Mouse (Mus musculus) A20 (cell line): ENCODE results near the gene Mastl.

Source experiments
- DNase-seq: peaks from one replicate; pipeline ENCODE4 v3.0.0-alpha.2; 2011; ENCODE audit warnings: low read depth, low spot score

Mastl gene

DNA sequence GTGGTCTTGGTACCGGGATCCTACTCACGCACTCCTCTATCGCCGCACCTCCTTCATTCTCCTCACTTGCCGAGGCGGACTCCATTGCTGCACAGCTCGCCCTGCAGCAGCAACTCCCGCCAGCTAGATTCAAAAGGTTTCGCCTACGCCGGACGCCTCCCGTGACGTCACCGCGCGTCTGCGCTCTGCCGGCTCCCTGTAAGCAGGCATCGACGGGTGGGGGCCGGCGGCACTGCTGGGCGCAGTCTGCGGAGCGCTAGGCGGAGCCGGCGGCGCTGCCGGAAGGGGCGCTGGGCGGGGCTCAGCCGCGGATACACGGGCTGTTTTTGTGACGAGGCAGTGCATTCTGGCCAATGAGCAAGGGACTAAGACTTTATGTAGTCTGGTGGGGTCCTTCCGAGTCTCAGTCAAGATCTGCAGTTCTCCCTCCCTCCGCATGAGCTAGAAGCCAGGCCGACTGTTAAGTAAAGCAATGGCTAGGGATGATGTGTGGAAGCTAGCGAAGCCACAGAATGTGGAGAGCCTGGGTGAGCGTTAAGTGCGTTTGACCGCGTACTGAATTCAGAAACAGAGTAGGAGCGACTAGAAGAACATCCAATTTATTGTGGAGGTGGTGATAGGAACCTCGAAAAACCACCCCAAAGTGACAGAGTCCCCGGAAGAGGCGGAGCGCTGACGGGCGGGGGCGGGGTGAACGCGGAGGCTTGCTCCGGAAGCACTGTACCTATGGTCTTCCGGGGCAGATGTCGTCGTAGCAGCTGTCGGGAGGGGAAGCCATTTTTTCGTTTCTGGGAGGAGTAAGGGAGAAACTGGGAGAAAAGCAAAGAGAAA lies at the start of gene Mastl, which contains the start of gene Yme1l1:
Gene Mastl (minus strand): TSS at position 248 of the 831 bp plus-strand sequence.
Gene Yme1l1 (plus strand): TSS at position 593 of the 831 bp plus-strand sequence.
- DNase-seq, result peak; percentile 99

DNA sequence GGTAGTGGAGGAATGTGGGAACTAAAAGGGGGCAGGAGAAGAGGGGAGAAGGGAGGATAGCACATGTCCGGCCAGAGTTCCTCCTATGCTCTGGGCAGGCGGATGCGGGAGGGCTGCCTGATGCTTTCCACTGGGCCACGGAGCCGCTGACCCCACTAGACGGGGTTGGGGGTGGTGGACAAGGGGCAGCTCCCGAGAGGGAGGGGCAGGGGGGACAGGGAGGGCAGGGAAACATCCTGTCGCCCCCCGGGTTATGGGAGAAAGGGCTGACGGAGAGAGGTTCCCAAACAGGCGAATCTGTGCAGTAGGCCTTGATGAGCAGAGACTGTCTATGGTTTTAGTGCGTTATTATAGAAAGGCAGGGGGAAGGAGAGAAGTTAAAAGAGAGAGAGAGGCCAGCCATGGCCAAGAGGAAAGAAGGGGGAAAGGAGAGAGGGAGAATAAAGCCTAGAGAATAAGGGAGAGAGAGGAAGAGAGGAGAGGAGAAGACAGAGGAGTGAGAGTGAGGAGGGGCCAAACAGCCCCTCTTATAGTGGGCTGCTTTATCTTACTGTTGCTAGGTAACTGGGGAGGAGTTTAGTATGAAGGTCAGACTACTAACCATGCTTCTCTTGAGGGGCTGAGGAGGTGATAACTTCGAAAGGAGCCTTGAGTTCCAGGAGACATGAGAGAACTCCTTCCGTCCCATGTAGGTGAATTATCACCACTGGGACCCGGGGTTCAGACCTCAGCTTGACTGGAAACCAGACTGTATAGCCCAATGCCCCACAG lies 47.3 kb upstream of the Mastl start:
- DNase-seq, result no peak

- no peak for DNase-seq
Observed at GRCm38 (mm10) chr2:23201034-23201433, 45.2 kb upstream of the Mastl start.

- no peak for DNase-seq
Observed at GRCm38 (mm10) chr2:23194366-23194765, 38.5 kb upstream of the Mastl start.

- DNase-seq, result peak; percentile 34
Observed at GRCm38 (mm10) chr2:23172305-23172704, 16.5 kb upstream of the Mastl start.

DNA sequence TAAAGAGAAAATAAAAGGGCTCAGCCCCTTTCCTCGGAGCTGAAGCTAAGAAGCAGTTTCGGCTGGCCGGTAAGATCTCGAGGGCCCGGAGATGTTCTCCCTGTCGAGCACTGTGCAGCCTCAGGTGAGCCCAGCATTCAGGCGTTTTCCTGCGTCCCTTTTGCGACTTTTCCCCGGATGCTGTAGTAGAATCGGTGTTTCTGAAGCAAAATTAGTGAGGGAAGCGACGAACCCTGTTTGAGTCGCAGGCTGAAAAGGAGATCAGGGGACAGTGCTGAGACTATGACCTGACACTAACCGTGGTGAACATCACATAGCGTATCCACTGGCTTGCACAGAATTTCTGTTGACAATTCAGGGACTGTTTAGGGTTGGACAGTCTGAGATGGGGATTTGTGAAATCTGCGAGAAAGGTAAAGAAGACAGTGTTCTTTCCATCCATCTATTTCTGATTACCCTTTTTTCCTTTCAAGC lies 821 bp upstream of the Mastl start:
- no peak for DNase-seq

- no peak for DNase-seq
Observed at GRCm38 (mm10) chr2:23155199-23155621, 614 bp downstream of the Mastl start.

GRCm38 (mm10) chr2:23119573-23119972 lies 36.3 kb downstream of the Mastl start:
- DNase-seq, result no peak

- DNase-seq, result no peak
Observed at GRCm38 (mm10) chr2:23102266-23102665, 53.6 kb downstream of the Mastl start.

DNA sequence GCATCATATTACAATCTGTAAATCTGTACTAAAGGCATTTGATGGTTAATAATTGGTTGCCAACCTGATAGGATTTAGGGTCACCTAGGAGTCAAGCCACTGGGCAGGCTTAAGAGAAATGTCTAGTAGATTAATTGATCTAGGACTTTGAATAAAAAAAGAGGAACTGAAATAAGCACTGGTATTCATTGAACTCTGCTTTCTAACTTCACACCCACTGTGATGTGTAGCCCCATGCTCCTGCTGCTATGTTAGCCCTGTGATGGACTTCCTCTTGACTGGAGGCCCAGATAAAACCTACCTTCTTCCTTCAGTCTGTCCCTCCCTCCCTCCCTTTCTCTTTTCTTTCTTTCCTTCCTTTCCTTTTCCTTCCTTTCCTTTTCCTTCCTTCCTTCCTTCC lies 58.8 kb downstream of the Mastl start:
- peak; percentile 68 for DNase-seq

GRCm38 (mm10) chr2:23092216-23092615 lies 63.6 kb downstream of the Mastl start:
- peak; percentile 65 for DNase-seq

GRCm38 (mm10) chr2:23084540-23084939 lies 71.3 kb downstream of the Mastl start:
- no peak for DNase-seq

- DNase-seq, result no peak
Observed at GRCm38 (mm10) chr2:23078588-23078987, 77.2 kb downstream of the Mastl start.

DNA sequence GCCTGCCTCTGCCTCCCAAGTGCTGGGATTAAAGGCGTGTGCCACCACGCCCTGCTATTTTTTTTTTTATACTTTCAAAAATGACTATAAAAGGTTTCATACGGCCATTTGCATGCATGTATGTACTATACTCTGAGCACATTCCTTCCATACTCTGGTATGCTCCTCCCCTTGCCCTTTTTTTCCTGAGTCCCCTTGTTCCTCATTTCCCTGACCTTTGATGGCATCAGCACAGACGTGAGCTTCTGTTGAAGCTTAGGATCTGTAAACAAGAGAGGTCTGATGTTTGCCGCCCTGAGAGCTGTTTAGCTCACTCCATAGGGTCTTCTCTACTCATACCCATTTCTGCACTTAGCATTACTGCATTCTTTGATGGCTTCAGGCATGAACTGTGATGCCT lies 78.1 kb downstream of the Mastl start:
- no peak for DNase-seq

- no peak for DNase-seq
Observed at GRCm38 (mm10) chr2:23076783-23077182, 79.0 kb downstream of the Mastl start.

DNA sequence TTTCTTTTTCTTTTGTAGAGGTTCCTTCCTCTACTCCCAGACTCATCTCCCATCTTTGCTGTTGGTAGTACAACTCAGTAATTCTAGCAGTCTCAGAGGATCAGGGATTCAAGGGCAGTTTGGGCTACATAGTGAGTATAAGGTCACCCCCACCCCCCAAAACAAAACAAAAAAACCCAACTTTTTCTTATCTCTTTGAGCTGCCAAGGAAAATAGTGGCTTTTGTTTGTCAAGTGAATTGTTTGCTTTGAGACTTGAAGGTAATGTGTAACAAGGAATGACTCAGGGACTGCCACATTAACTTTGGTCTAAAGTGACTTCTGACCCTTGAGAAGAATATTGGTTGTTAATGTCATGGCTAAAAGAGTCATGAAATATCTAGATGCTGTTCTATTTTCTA lies 80.0 kb downstream of the Mastl start:
- DNase-seq, result no peak

- DNase-seq, result no peak
Observed at GRCm38 (mm10) chr2:23071406-23071805, 84.4 kb downstream of the Mastl start.

DNA sequence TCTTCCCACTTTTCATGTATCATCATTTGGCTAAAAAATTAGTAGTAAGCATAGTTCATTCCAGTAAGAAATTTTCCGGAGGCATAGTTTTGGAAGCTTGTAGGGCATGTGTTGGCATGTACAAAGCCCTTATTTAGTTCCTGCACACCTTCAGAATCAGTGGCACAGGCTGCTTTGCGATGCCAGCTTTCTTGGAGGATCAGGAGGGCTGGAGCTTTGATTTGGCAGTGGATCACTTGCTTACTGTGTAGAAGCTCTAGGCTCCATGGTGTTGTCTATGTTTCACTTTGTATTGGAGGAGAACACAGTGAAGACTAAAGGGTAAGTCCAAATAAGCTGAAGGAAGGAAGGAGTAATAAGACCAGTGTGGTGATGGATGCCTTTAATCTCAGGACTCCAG lies 85.3 kb downstream of the Mastl start:
- DNase-seq, result no peak

GRCm38 (mm10) chr2:23068894-23069744 lies 86.7 kb downstream of the Mastl start:
- DNase-seq, result peak; percentile 96

DNA sequence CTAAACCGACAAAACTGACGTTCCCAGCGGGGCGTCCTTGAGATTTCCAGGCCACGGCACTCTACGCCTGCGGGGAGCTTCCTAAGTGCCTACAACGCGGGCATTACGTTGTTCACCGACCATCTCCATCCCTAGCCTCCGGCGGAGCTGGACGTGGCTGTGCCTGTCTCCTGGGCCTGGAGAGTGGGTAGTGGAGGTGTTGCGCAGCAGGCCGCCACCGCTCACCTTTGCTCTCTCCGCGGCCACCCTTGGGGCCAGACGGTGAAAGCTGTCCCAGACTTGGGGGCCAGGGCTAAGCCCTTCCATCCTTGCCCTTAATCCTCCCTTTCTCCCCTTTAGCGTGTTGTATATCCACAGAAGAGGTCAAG lies 87.5 kb downstream of the Mastl start:
- no peak for DNase-seq

- peak; percentile 98 for DNase-seq
Observed at GRCm38 (mm10) chr2:23067552-23068369, 88.1 kb downstream of the Mastl start, which contains the start of gene Acbd5. Gene Acbd5 (plus strand): TSS chr2:23068167.
